Mouse (Mus musculus) hindbrain, embryonic 12.5 days (tissue): ENCODE measurements around the gene Ifna15. TPM values are rescaled to one million over a fixed set of nuclear protein-coding genes. Genes with fewer than 3 reads are reported as not detected.

Experiments used
- ATAC-seq: fragments of 200-750 bp; cut with Nextera tagmentation; 2 replicates; pipeline ENCODE4 v1.8.0; 2017; ENCODE audit warnings: moderate TSS enrichment; ENCODE audit not compliant: low FRiP score
- H3K27ac ChIP-seq: fragments of 300-500 bp; sonication (generic); 2 replicates; pipeline ENCODE4 v1.5.1; 2016; ENCODE audit warnings: mild to moderate bottlenecking
- H3K27me3 ChIP-seq: fragments of 300-500 bp; sonication (generic); 2 replicates; pipeline ENCODE4 v1.6.1; 2016; ENCODE audit warnings: mild to moderate bottlenecking
- H3K36me3 ChIP-seq: fragments of 300-500 bp; sonication (generic); 2 replicates; pipeline ENCODE4 v1.6.1; 2016; ENCODE audit warnings: mild to moderate bottlenecking
- H3K4me1 ChIP-seq: fragments of 300-500 bp; sonication (generic); 2 replicates; pipeline ENCODE4 v1.6.1; 2016
- H3K4me2 ChIP-seq: fragments of 300-500 bp; sonication (generic); replicated peaks from 2 replicates; pipeline ENCODE4 v1.6.1; 2016; ENCODE audit warnings: mild to moderate bottlenecking
- H3K4me3 ChIP-seq: fragments of 300-500 bp; sonication (generic); 2 replicates; pipeline ENCODE4 v1.5.1; 2016; ENCODE audit warnings: mild to moderate bottlenecking
- H3K9ac ChIP-seq: fragments of 300-500 bp; sonication (generic); 2 replicates; pipeline ENCODE4 v1.6.1; 2016; ENCODE audit warnings: mild to moderate bottlenecking, moderate library complexity
- H3K9me3 ChIP-seq: fragments of 300-500 bp; sonication (generic); replicated peaks from 2 replicates; pipeline ENCODE4 v1.6.1; 2016; ENCODE audit warnings: mild to moderate bottlenecking
- WGBS: fragments of 180-500 bp; shearing (Covaris S2); methylation state at CpG from one replicate; pipeline ENCODE4 v1.1.7; 2016; 5-methylcytosine and 5-hydroxymethylcytosine counted together
- polyA plus RNA-seq: library from polyadenylated mRNA; unstranded; fragments of >200 nt; fragmentation: Nextera tagmentation; extraction: Ambion mirVana; gene quantifications from 2 replicates; pipeline ENCODE4 v1.2.1, GENCODE M21; 2016

Gene Ifna15
- polyA plus RNA-seq, 1 experiment from 2014 or later: not detected

DNA sequence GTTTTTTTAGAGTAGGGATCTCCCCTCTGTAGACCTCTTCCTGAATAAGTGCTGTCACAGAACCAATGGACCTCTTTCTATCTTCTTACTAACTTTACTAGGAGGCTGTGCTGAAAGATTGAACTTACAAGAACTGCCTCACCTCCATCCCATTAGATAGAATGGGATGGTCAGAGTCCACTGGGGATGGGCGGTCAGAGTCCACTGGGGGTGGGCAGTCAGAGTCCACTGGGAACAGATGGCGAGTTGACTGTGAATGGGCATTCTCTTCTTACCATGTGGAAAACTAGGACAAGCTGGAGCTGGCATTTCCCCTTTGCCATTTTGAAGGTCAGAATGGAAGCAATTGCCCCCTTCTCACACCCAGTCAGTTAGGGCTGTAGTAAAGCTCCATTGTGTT, 24.5 kb downstream of the Ifna15 start:
- Histone ChIP-seq H3K27ac (no peak overlapping the region), H3K36me3 (no peaks in the 10 kb centered on the region), H3K9ac (no peak overlapping the region), H3K9me3 (no peaks in the 10 kb centered on the region), H3K27me3 (no peaks in the 10 kb centered on the region), H3K4me1 (no peaks in the 10 kb centered on the region), H3K4me2 (no peak overlapping the region), H3K4me3 (no peak overlapping the region)
- WGBS: 96% methylated on average over 2 of the region's 2 CpGs
- ATAC-seq: no peak

DNA sequence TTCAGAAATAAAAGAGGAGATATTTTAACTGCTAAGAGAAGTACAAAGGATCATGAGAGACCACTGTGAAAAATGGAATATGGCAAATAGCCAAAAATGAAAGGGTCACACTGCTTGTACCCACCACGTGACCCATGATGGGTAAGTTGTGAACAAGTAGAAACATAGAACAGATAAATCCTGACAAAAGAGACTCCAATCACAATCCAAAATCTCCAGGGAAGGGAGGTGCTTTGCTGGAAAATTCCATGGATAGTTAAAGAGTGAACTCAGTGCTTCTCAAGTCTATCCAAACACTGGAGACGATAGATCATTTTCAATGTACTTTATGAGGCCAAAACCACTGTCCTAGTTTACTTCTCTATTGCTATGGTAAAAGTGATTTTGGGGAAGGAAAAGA, 27.2 kb downstream of the Ifna15 start:
- no peak for ATAC-seq
- no peak overlapping the region for H3K27ac ChIP-seq
- no peaks in the 10 kb centered on the region for H3K36me3 ChIP-seq
- H3K4me1 ChIP-seq: no peaks in the 10 kb centered on the region
- no peak overlapping the region for H3K4me3 ChIP-seq
- no peak overlapping the region for H3K4me2 ChIP-seq
- WGBS: 87% methylated on average over 2 of the region's 2 CpGs
- no peaks in the 10 kb centered on the region for H3K27me3 ChIP-seq
- H3K9me3 ChIP-seq: no peaks in the 10 kb centered on the region
- no peak overlapping the region for H3K9ac ChIP-seq

DNA sequence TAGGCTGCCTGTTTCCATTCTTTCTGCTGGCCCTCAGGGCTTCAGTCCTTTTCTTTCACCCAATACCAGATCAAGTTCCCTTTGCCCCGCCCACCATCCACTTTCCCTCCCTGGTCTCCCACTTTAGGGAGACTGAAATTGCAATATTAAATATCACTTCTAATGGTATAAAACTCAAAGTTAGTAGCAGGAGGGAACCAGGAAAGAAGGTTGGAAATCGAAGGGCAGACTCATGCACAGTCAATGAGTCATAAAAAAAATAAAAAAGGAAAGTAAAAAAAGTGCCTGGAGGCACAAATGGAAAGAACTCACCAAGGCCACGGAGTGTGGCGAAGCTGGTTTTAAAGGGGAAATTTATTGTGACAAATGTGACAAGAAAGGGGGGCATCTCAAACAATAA, 27.8 kb downstream of the Ifna15 start:
- Histone ChIP-seq H3K9ac (no peak overlapping the region), H3K36me3 (no peaks in the 10 kb centered on the region), H3K4me1 (no peaks in the 10 kb centered on the region), H3K4me3 (no peak overlapping the region), H3K4me2 (no peak overlapping the region), H3K27me3 (no peaks in the 10 kb centered on the region), H3K9me3 (no peaks in the 10 kb centered on the region), H3K27ac (no peak overlapping the region)
- WGBS: 76% methylated on average over 4 of the region's 4 CpGs
- no peak for ATAC-seq

DNA sequence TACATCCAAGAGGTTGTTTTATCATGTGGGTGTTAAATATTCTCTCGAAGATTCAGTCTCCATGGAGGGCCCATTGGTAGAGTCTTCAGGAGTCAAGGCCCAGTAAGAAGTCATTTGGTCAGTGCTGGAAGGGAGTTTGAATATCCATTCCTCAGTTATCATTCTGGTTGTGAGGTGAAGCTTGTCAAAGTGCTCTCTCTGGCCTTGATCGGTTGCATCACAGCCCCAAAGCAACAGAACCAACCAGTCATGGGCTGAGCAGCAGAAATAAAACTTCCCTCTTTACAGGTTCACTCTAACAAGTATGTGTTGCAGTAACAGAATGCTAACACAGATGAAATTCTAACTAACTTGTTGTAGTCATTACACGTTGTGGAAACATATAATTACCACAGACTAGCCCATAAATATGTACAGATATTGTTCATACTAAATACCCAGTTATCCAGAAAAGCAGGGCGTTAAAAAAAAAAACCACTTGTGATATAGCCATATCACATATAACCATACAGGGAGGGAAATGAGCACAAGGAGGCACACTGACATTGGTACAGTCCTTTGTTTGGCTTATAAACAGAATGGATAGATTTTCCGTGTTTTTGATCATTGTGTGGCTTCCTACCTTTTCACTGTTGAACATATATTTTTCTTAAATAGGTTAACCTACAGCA, 31.5 kb downstream of the Ifna15 start:
- Histone ChIP-seq H3K4me2 (no peak overlapping the region), H3K27ac (no peak overlapping the region), H3K36me3 (no peaks in the 10 kb centered on the region), H3K4me1 (no peaks in the 10 kb centered on the region), H3K4me3 (no peak overlapping the region), H3K9ac (no peak overlapping the region), H3K9me3 (no peaks in the 10 kb centered on the region), H3K27me3 (no peaks in the 10 kb centered on the region)
- no peak for ATAC-seq
- 86% methylated on average over 5 of the region's 5 CpGs for WGBS

DNA sequence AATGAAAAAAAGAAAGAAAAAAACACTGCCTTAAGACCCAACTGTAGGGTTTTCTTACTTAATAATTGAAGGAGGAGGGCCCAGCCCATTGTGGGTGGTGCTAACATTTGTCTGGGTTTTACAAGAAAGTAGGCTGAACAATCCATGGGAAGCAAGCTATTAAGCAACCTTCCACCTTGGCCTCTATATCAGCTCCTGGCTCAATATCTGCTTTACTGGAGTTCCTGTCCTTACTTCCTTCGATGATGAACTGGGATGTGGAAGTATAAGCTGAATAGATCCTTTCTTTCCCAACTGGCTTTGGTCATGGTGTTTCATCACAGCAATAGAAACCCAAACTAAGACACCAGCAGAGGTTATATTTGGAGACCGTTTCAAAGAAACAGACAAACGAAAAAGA, 32.7 kb downstream of the Ifna15 start:
- WGBS: 87% methylated on average over 3 of the region's 3 CpGs
- H3K27me3 ChIP-seq: no peaks in the 10 kb centered on the region
- H3K9ac ChIP-seq: no peak overlapping the region
- H3K4me1 ChIP-seq: no peaks in the 10 kb centered on the region
- ATAC-seq: no peak
- no peak overlapping the region for H3K4me2 ChIP-seq
- H3K36me3 ChIP-seq: no peaks in the 10 kb centered on the region
- H3K9me3 ChIP-seq: no peaks in the 10 kb centered on the region
- H3K4me3 ChIP-seq: no peak overlapping the region
- H3K27ac ChIP-seq: no peak overlapping the region

DNA sequence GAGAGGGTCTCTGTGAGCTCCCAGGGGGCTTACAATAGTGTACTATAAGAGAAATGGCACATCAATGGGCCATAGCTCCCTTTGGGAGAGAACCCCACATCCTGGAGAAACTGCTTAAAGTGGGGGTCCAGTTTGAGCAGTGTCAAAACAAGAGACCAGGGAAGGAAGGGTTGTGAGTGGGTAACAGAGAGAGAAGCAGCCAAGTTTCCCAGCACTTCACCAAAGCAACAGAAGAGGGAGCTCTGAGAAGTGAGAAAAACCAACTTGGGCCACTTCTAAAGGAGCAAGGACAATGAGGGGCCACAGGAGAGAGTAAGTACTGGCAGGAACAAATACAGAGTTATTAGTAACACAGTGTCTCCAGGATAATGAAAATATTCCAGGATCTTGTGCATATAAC, 34.8 kb downstream of the Ifna15 start:
- no peak overlapping the region for H3K27ac ChIP-seq
- no peaks in the 10 kb centered on the region for H3K9me3 ChIP-seq
- H3K27me3 ChIP-seq: no peaks in the 10 kb centered on the region
- H3K4me2 ChIP-seq: no peak overlapping the region
- no peak overlapping the region for H3K4me3 ChIP-seq
- no peaks in the 10 kb centered on the region for H3K4me1 ChIP-seq
- H3K36me3 ChIP-seq: no peaks in the 10 kb centered on the region
- no peak overlapping the region for H3K9ac ChIP-seq
- no peak for ATAC-seq

DNA sequence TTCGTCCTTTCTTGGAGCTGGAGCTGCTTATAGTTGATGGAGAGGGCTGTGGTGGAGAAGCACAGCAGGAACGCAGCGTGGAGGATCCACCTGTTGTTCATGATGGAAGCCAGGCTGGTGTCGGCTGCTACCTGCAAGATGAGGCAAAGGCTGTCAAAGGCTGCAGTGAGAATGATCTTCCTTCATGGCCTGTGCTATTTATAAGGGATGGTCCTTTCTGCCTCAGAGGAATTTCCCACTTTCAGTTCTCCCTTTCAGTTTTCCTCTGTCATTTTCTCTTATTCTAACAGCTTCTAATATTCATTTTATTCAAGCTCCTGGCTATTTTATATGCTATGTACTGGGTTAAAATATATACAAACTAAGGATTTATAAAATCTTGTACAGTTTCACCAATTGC, 35.4 kb downstream of the Ifna15 start, which contains the start of gene Ifnb1:
Ifnb1 (minus strand) TSS at position 101 of the 400 bp plus-strand sequence.
- Histone ChIP-seq H3K9ac (no peak within 1 kb of the TSS), H3K9me3 (no peaks in the 10 kb centered on the region), H3K36me3 (no peaks in the 10 kb centered on the region), H3K4me1 (no peaks in the 10 kb centered on the region), H3K27me3 (no peaks in the 10 kb centered on the region), H3K4me3 (no peak within 1 kb of the TSS), H3K4me2 (no peak within 1 kb of the TSS), H3K27ac (no peak within 1 kb of the TSS)
- ATAC-seq: no peak
- WGBS: 90% methylated on average over 4 of the region's 4 CpGs

DNA sequence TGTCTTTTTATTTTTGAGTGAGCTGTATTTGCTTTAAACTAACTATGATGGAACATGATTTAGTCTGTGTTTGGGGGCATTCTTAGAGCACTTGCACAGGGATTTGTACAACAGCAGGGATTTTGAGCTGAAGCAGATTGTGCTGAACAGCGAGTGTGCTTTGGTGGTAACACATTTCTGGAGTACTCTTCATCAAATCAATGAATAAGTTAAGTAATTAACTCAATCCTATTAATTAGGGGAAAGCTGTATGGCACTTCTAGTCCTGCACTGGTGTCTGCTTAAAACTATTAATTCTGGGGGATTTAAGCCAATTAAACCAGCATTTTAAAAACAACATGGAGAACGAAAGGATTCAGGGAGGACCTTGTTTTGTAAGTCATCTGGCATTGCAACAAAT, 40.1 kb downstream of the Ifna15 start:
- Histone ChIP-seq H3K36me3 (no peaks in the 10 kb centered on the region), H3K4me2 (no peak overlapping the region), H3K9ac (no peak overlapping the region), H3K4me3 (no peak overlapping the region), H3K27me3 (no peaks in the 10 kb centered on the region), H3K4me1 (peaks cover 2% of the 10 kb centered on the region; the same call in 1 of the 2 replicates), H3K9me3 (no peaks in the 10 kb centered on the region), H3K27ac (no peak overlapping the region)
- no peak for ATAC-seq
- WGBS: 83% methylated on average over 2 of the region's 2 CpGs

DNA sequence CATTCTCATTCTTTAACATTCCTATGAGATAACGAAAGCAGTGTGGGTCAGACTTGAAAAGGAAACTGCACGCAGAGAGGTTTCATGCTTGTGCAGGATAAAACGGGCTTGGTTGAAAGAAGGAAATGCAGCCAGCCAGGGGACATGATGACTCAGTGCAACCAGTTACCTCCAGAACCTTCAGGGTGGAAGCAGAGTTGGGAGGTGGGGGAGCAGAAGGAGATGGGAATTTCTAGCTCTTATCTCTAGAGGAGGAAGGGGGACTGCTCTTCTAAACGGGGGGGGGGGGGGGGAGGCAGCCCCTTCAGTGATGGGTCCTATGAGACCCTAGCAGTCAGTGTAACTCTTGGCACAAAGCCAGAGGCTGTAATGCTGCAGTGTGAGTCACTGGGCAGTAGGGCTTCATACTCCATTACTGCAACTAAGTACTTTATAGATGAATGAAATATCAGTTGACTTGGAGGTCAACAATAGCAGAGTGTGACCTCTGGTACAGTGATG, 42.3 kb downstream of the Ifna15 start:
- H3K9ac ChIP-seq: no peak overlapping the region
- no peak overlapping the region for H3K27ac ChIP-seq
- no peak overlapping the region for H3K4me3 ChIP-seq
- no peaks in the 10 kb centered on the region for H3K36me3 ChIP-seq
- no peak for ATAC-seq
- peaks cover 2% of the 10 kb centered on the region; the same call in 1 of the 2 replicates for H3K4me1 ChIP-seq
- no peak overlapping the region for H3K4me2 ChIP-seq
- H3K27me3 ChIP-seq: no peaks in the 10 kb centered on the region
- 60% methylated on average over 3 of the region's 4 CpGs for WGBS
- no peaks in the 10 kb centered on the region for H3K9me3 ChIP-seq

DNA sequence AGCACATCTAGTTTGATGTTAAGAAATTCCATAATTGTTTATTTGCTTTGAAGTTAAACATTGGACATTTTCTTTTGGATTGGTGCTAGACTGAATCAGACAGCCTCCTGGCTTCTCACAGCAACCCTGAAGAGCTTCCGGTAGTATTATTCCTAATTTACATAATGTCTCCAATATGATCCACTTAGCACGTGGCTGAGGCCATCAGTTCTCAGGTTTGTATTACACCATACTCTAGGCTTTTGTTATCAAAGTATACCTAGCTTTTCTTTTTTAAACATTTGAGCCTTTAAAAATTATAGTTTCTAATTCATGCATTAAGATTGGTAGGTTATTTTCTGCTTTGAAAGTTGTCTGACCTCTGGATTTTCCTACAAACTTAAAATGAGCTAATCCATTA, 42.8 kb downstream of the Ifna15 start:
- Histone ChIP-seq H3K27ac (no peak overlapping the region), H3K36me3 (no peaks in the 10 kb centered on the region), H3K4me1 (peaks cover 2% of the 10 kb centered on the region; the same call in 1 of the 2 replicates), H3K4me3 (no peak overlapping the region), H3K27me3 (no peaks in the 10 kb centered on the region), H3K4me2 (no peak overlapping the region), H3K9me3 (no peaks in the 10 kb centered on the region), H3K9ac (no peak overlapping the region)
- WGBS: 79% methylated on average over 2 of the region's 2 CpGs
- no peak for ATAC-seq

DNA sequence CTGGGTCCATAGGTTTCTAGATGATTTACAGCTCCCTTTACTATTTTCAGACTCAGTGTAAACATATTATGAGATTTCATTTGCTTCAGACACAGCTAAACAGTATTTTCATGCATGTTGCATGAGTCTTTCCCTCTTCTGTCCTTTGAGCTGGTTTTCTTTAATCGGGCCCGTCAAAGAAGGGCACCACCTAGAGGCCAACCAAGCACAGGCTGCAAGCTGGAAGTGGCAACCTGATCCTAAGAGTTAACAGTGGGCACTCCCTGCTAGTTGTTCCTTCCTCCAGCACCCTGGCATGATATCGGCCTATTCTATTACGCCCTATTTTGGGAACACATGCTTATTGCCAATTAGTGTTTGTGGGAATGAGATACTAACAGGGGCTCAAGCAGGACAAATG, 43.6 kb downstream of the Ifna15 start:
- WGBS: 42% methylated on average over 4 of the region's 4 CpGs
- Histone ChIP-seq H3K4me1 (peaks cover 2% of the 10 kb centered on the region; the same call in 1 of the 2 replicates), H3K9ac (no peak overlapping the region), H3K9me3 (no peaks in the 10 kb centered on the region), H3K4me2 (no peak overlapping the region), H3K4me3 (no peak overlapping the region), H3K36me3 (no peaks in the 10 kb centered on the region), H3K27ac (no peak overlapping the region), H3K27me3 (no peaks in the 10 kb centered on the region)
- no peak for ATAC-seq

DNA sequence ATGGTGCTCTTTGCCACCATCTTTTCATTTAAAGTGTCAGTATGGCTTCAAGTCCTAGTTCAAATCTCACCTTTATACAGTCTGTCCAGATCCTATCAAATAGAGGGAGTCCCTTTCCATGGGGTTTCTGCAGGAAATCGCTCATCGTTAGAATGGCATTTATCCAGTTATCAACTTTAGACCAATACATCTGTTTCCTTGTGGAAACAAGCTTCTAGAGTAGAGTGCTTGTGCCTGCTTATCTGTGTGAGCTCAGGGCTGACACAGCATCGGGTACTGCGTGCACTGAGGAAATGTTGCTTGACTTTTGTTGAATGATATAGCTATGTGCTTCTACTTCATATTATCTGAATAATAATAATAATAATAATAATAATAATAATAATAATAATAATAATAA, 44.3 kb downstream of the Ifna15 start:
- WGBS: 97% methylated on average over 4 of the region's 4 CpGs
- H3K9me3 ChIP-seq: no peaks in the 10 kb centered on the region
- no peak overlapping the region for H3K9ac ChIP-seq
- ATAC-seq: no peak
- H3K27me3 ChIP-seq: no peaks in the 10 kb centered on the region
- no peak overlapping the region for H3K27ac ChIP-seq
- no peaks in the 10 kb centered on the region for H3K36me3 ChIP-seq
- no peak overlapping the region for H3K4me2 ChIP-seq
- H3K4me1 ChIP-seq: peaks cover 2% of the 10 kb centered on the region; the same call in 1 of the 2 replicates
- H3K4me3 ChIP-seq: no peak overlapping the region
